Mouse (Mus musculus) kidney, embryonic 15.5 days (tissue): Measurements from ENCODE around the gene Tmem183a. TPM values are rescaled to one million over a fixed set of nuclear protein-coding genes. Genes with fewer than 3 reads are reported as not detected.

ENCODE experiments used
- ATAC-seq: fragments of 200-750 bp; cut with Nextera tagmentation; replicated peaks from 2 replicates; pipeline ENCODE4 v1.8.0; 2017; ENCODE audit warnings: moderate TSS enrichment; ENCODE audit not compliant: low FRiP score
- H3K27ac ChIP-seq: fragments of 300-500 bp; sonication (generic); 2 replicates; pipeline ENCODE4 v1.5.1; 2015; ENCODE audit warnings: mild to moderate bottlenecking, inconsistent platforms
- H3K27me3 ChIP-seq: fragments of 300-500 bp; sonication (generic); 2 replicates; pipeline ENCODE4 v1.6.1; 2015; ENCODE audit warnings: inconsistent platforms
- H3K36me3 ChIP-seq: fragments of 300-500 bp; sonication (generic); 2 replicates; pipeline ENCODE4 v1.6.1; 2015; ENCODE audit warnings: inconsistent platforms
- H3K4me1 ChIP-seq: fragments of 300-500 bp; sonication (generic); 2 replicates; pipeline ENCODE4 v1.6.1; 2015; ENCODE audit warnings: inconsistent platforms
- H3K4me2 ChIP-seq: fragments of 300-500 bp; sonication (generic); 2 replicates; pipeline ENCODE4 v1.6.1; 2015; ENCODE audit warnings: moderate library complexity, mild to moderate bottlenecking, inconsistent platforms
- H3K4me3 ChIP-seq: fragments of 300-500 bp; sonication (generic); replicated peaks from 2 replicates; pipeline ENCODE4 v1.5.1; 2015; ENCODE audit warnings: mild to moderate bottlenecking, inconsistent platforms
- H3K9ac ChIP-seq: fragments of 300-500 bp; sonication (generic); 2 replicates; pipeline ENCODE4 v1.6.1; 2015; ENCODE audit warnings: mild to moderate bottlenecking, inconsistent platforms
- H3K9me3 ChIP-seq: fragments of 300-500 bp; sonication (generic); replicated peaks from 2 replicates; pipeline ENCODE4 v1.6.1; 2016; ENCODE audit warnings: inconsistent platforms
- WGBS: fragments of 180-500 bp; shearing (Covaris S2); methylation state at CpG from one replicate; pipeline ENCODE4 v1.1.7; 2015; ENCODE audit warnings: mixed read lengths; 5-methylcytosine and 5-hydroxymethylcytosine counted together
- polyA plus RNA-seq: library from polyadenylated mRNA; unstranded; fragments of >200 nt; fragmentation: Nextera tagmentation; extraction: Ambion mirVana; gene quantifications from 2 replicates; pipeline ENCODE4 v1.2.1, GENCODE M21; 2015

Tmem183a gene
- polyA plus RNA-seq, 1 experiment from 2014 or later, result 79.0 TPM

GRCm38 (mm10) chr1:134310729-134311128 is 51.0 kb downstream of the Tmem183a start:
- H3K4me1 ChIP-seq, result no peaks in the 10 kb centered on the region
- no peak for ATAC-seq
- no peaks in the 10 kb centered on the region for H3K27me3 ChIP-seq
- no peak overlapping the region for H3K27ac ChIP-seq
- H3K9ac ChIP-seq, result no peak overlapping the region
- WGBS, result 92% methylated on average over 3 of the region's 3 CpGs
- H3K9me3 ChIP-seq, result no peaks in the 10 kb centered on the region
- no peak overlapping the region for H3K4me2 ChIP-seq
- no peaks in the 10 kb centered on the region for H3K36me3 ChIP-seq
- no peak overlapping the region for H3K4me3 ChIP-seq

DNA sequence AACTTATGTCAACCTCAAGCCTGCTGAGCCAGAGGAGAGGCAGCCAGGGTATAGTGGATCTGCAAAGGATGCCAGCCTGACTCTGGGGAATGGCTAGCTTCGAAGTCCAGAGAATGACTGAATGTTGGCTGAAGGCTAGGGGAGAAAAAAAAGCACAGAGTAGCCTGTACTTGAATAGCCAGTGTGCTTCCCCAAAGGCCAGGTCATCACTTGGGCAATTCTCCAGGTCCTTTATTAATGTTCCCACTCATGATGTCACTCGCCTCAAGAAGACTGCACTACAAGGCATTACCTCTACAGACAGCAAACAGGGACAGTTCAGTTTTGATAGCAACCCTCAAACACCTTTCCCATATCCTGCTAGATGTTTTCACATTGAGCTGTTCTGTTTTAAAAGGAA is 51.5 kb downstream of the Tmem183a start:
- no peak overlapping the region for H3K27ac ChIP-seq
- ATAC-seq, result no peak
- 70% methylated on average over 2 of the region's 2 CpGs for WGBS

DNA sequence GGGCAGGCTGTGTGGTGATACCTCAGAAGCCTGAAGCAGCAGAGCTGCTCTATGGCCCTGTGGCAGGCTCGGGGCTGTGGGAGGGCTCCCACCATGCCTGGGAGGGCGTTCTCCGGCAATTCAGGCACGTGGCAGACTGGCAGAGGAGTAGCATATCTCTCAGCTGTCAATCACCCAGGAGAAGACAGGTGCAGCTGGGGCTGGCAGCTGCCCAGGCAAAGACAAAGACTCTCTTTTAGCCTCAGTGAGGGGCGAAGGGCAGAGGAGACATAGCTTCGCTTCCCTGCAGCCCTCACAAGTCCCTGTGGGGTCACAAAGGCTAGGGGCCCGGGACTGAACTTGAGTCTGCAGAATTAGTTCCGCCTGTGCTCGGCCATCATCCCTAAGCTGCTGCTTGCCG is 54.4 kb downstream of the Tmem183a start:
- H3K9me3 ChIP-seq, result no peaks in the 10 kb centered on the region
- ATAC-seq, result no peak
- 64% methylated on average over 10 of the region's 10 CpGs for WGBS
- H3K4me2 ChIP-seq, result no peak overlapping the region
- H3K4me1 ChIP-seq, result peaks cover 11% of the 10 kb centered on the region
- no peaks in the 10 kb centered on the region for H3K27me3 ChIP-seq
- no peak overlapping the region for H3K4me3 ChIP-seq
- H3K9ac ChIP-seq, result no peak overlapping the region
- H3K27ac ChIP-seq, result no peak overlapping the region
- H3K36me3 ChIP-seq, result no peaks in the 10 kb centered on the region; the same call in 1 of the 2 replicates

More for the DNA sequence above, 51.5 kb downstream of the Tmem183a start:
- Histone ChIP-seq H3K27me3 (no peaks in the 10 kb centered on the region), H3K9me3 (no peaks in the 10 kb centered on the region), H3K9ac (no peak overlapping the region), H3K4me2 (no peak overlapping the region), H3K4me3 (no peak overlapping the region), H3K36me3 (no peaks in the 10 kb centered on the region), H3K4me1 (no peaks in the 10 kb centered on the region)

DNA sequence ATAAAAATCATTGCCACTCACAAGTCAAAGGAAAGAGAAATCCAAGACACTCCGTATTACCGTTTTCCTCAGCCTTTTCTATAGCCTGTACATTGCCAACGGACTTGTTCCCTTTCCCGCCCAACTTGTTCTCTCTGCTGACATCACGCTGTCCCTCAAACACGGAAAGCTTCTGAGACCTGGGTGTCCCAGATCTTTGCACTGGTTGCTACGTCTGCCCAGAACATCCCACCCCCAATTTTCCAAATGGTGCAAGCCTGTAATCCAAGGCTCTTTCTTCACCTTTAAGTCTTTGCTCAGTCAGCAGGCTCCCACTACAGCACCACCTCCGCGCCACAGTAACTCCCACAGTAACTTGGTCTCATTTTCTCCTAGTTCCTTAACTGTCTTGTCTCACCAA is 56.8 kb downstream of the Tmem183a start:
- ATAC-seq, result no peak
- 88% methylated on average over 9 of the region's 9 CpGs for WGBS
- H3K27ac ChIP-seq, result no peak overlapping the region
- no peaks in the 10 kb centered on the region for H3K9me3 ChIP-seq
- no peak overlapping the region for H3K4me2 ChIP-seq
- H3K9ac ChIP-seq, result no peak overlapping the region
- no peaks in the 10 kb centered on the region; the same call in 1 of the 2 replicates for H3K36me3 ChIP-seq
- peaks cover 10% of the 10 kb centered on the region for H3K27me3 ChIP-seq
- H3K4me1 ChIP-seq, result peaks cover 13% of the 10 kb centered on the region
- H3K4me3 ChIP-seq, result no peak overlapping the region

DNA sequence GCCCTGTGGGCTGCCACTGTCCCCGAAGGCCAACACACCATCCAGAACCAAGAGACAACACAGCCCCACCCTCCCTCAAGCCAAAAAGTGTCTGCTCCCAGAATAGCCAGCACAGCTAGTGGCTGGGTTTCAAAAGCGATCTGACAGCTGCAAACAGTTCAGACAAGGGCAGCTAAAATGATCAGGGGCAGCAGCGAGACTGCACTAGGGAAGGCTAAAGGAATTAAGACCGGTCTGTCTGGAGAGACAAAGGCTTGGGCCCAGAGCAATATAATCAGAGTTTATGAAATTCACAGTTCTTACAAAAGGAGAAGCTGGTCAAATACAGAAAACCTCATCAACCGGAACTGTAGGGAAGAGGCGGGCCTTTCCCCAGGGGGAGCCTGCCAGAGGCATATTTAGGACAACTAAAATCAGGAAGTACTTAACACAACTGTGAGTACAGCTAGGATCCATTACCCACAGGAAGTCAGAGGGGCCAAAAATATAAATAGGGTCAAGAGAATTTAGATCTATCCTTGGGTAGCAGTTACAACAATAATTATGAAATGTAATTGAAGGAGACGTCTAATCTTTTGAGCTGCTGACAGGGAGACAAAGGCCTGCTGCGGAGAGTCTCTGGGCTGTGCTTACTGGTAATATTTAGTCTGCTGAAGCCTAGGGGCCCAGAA is 59.1 kb downstream of the Tmem183a start:
- H3K27ac ChIP-seq, result peak overlapping the region; percentile 57
- no peak for ATAC-seq
- H3K4me3 ChIP-seq, result no peak overlapping the region
- H3K36me3 ChIP-seq, result no peaks in the 10 kb centered on the region; the same call in 1 of the 2 replicates
- no peak overlapping the region for H3K4me2 ChIP-seq
- no peaks in the 10 kb centered on the region for H3K9me3 ChIP-seq
- WGBS, result 51% methylated on average over 8 of the region's 8 CpGs
- no peak overlapping the region for H3K9ac ChIP-seq
- peaks cover 29% of the 10 kb centered on the region for H3K27me3 ChIP-seq
- H3K4me1 ChIP-seq, result peaks cover 26% of the 10 kb centered on the region

DNA sequence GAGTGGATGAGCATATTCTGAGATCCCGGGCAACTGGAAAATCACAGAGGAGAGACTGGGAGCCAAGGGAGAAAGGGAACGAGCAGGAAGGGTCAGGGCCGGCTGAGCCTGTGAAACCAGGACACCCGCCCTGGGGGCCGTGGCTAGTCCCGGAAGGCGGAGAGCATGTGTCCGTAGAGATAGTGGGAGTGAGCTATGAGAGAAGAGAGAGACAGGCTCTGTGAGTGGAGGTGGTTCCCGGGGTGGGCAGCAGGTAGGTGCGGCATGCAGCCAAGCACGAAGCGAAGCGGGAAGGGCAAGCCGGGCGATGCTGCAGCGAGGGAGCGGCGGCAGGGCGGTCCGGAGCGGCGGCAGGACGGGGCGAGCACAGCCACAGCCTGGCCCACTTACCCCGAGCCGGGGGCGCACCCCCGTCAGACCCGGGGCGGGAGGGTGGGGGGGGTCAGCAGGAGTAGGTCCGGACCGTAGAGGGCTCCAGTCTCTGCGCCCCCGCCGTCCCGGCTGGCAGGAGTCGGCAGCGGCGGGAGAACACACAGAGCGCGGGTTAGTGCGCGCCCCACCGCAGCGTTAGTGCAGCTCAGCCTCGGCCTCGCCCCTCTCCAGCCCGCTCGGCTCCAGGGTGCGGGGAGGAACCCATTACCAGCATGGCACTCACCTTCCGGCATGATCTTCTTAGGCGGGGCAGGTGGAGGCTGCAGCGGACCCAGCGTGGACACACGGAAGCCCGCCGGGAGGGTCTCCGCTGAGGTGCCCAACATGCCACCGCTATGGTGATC is 63.0 kb downstream of the Tmem183a start:
- H3K27me3 ChIP-seq, result peaks cover 37% of the 10 kb centered on the region
- 2% methylated on average over 49 of the region's 59 CpGs for WGBS
- peaks cover 27% of the 10 kb centered on the region for H3K4me1 ChIP-seq
- no peaks in the 10 kb centered on the region for H3K36me3 ChIP-seq
- H3K4me2 ChIP-seq, result peak overlapping the region; percentile 99
- 0 out of 2 replicates have a peak, but pooled peaks cover 3% of the 10 kb centered on the region for H3K9me3 ChIP-seq
- ATAC-seq, result peak; percentile 59
- H3K9ac ChIP-seq, result peak overlapping the region; percentile 55
- H3K27ac ChIP-seq, result no peak overlapping the region
- peak overlapping the region; percentile 56 for H3K4me3 ChIP-seq

DNA sequence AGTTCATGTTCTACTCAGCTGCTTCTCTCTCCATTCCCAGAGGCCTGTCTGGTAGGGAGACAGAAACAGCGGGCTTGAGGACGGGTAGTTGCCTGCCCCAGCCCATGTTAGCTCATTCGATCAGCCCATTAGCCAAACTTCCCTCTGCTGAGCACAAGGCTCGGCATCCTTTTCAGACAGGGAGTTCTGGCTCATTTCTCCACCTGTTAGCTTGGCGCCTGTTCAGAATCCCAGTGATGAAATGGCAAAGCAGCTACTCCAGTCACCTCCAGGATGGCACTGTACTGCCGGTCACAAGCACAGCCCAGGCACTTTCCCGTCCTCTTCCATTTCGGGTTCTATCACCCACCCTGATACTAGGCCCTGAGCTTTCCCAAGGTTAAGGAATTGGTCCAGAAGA is 64.5 kb downstream of the Tmem183a start:
- H3K9me3 ChIP-seq, result 0 out of 2 replicates have a peak, but pooled peaks cover 3% of the 10 kb centered on the region
- ATAC-seq, result no peak
- no peak overlapping the region for H3K4me3 ChIP-seq
- no peaks in the 10 kb centered on the region for H3K36me3 ChIP-seq
- no peak overlapping the region for H3K4me2 ChIP-seq
- 87% methylated on average over 8 of the region's 8 CpGs for WGBS
- H3K27me3 ChIP-seq, result peaks cover 37% of the 10 kb centered on the region
- no peak overlapping the region for H3K9ac ChIP-seq
- no peak overlapping the region for H3K27ac ChIP-seq
- H3K4me1 ChIP-seq, result peaks cover 17% of the 10 kb centered on the region

Other genes starting within 250 kb of the Tmem183a start
- gene Chil1, start 179.8 kb downstream of the Tmem183a start, polyA plus RNA-seq, result 1.7 and 2.2 TPM in 2 replicates
- 6.1 and 9.3 TPM in 2 replicates for gene Mybph, start 168.5 kb downstream of the Tmem183a start, polyA plus RNA-seq
- 7.7 and 8.2 TPM in 2 replicates for gene Adora1, start 126.5 kb downstream of the Tmem183a start, polyA plus RNA-seq
- gene Myog, start 72.0 kb downstream of the Tmem183a start, polyA plus RNA-seq, result 13.1 and 19.9 TPM in 2 replicates
- 2.9 and 3.0 TPM in 2 replicates for gene Ppfia4, start 29.1 kb downstream of the Tmem183a start, polyA plus RNA-seq
- gene 4933406M09Rik, start 24.0 kb upstream of the Tmem183a start, polyA plus RNA-seq, result 0.09 TPM in 1 of 2 replicates, not detected in the other
- 35.6 and 38.1 TPM in 2 replicates for gene Cyb5r1, start 43.6 kb upstream of the Tmem183a start, polyA plus RNA-seq
- 88.0 and 91.1 TPM in 2 replicates for gene Adipor1, start 53.4 kb upstream of the Tmem183a start, polyA plus RNA-seq
- gene Klhl12, start 93.6 kb upstream of the Tmem183a start, polyA plus RNA-seq, result 31.3 and 32.6 TPM in 2 replicates
- 43.6 and 44.3 TPM in 2 replicates for gene Rabif, start 132.7 kb upstream of the Tmem183a start, polyA plus RNA-seq
- gene Mgat4e, start 187.7 kb upstream of the Tmem183a start, polyA plus RNA-seq, result not detected in 2 replicates
- gene Kdm5b, start 198.2 kb upstream of the Tmem183a start, polyA plus RNA-seq, result 54.2 and 56.2 TPM in 2 replicates